Mouse (Mus musculus) forebrain, embryonic 14.5 days (tissue): ENCODE data around the gene Gm20388. TPM values are rescaled to one million over a fixed set of nuclear protein-coding genes. Genes with fewer than 3 reads are reported as not detected.
"Not testable (repeated sequence)": the region's sequence is repeated elsewhere in the genome, so short reads cannot be mapped to it uniquely, and the experiment has no call there.

Source experiments
- ATAC-seq: fragments of 200-750 bp; cut with Nextera tagmentation; 2 replicates; pipeline ENCODE4 v1.8.0; 2017; ENCODE audit warnings: mild to moderate bottlenecking, moderate library complexity
- DNase-seq: peaks from one replicate; pipeline ENCODE4 v3.0.0-alpha.2; 2015; ENCODE audit warnings: low spot score
- H3K27ac ChIP-seq: fragments of 300-500 bp; sonication (generic); 2 replicates; pipeline ENCODE4 v1.5.1; 2014; ENCODE audit warnings: low read depth, mild to moderate bottlenecking, control low read depth, low read length, moderate library complexity
- H3K27me3 ChIP-seq: fragments of 300-500 bp; sonication (generic); replicated peaks from 2 replicates; pipeline ENCODE4 v1.6.1; 2014; ENCODE audit warnings: low read length, control low read depth, mixed read lengths; ENCODE audit not compliant: control insufficient read depth, insufficient read depth
- H3K36me3 ChIP-seq: fragments of 300-500 bp; sonication (generic); 2 replicates; pipeline ENCODE4 v1.6.1; 2014; ENCODE audit warnings: low read length, control low read depth; ENCODE audit not compliant: control insufficient read depth, insufficient read depth
- H3K4me1 ChIP-seq: fragments of 300-500 bp; sonication (generic); 2 replicates; pipeline ENCODE4 v1.6.1; 2014; ENCODE audit warnings: antibody characterized with exemption, low read length, control low read depth; ENCODE audit not compliant: control insufficient read depth, insufficient read depth
- H3K4me2 ChIP-seq: fragments of 300-500 bp; sonication (generic); 2 replicates; pipeline ENCODE4 v1.6.1; 2014; ENCODE audit warnings: mild to moderate bottlenecking, control low read depth, low read length
- H3K4me3 ChIP-seq: fragments of 300-500 bp; sonication (generic); 2 replicates; pipeline ENCODE4 v1.5.1; 2014; ENCODE audit warnings: low read depth, low read length, control low read depth
- H3K9ac ChIP-seq: fragments of 300-500 bp; sonication (generic); 2 replicates; pipeline ENCODE4 v1.6.1; 2014; ENCODE audit warnings: mild to moderate bottlenecking, low read length, control low read depth, moderate library complexity
- H3K9me3 ChIP-seq: fragments of 300-500 bp; sonication (generic); replicated peaks from 2 replicates; pipeline ENCODE4 v1.6.1; 2016; ENCODE audit warnings: low read length, control low read depth, mixed read lengths; ENCODE audit not compliant: control insufficient read depth
- WGBS: fragments of 180-500 bp; shearing (Covaris S2); extraction: QIAGEN DNeasy Blood & Tissue Kit; methylation state at CpG from one replicate; pipeline ENCODE4 v1.1.7; 2014; 5-methylcytosine and 5-hydroxymethylcytosine counted together
- polyA plus RNA-seq: library from polyadenylated mRNA; unstranded; fragments of >200 nt; fragmentation: Nextera tagmentation; extraction: Ambion mirVana; gene quantifications from 2 replicates; pipeline ENCODE4 v1.2.1, GENCODE M21; 2014

Gm20388 gene
- polyA plus RNA-seq, 1 experiment from 2014 or later = 7.4 TPM

DNA sequence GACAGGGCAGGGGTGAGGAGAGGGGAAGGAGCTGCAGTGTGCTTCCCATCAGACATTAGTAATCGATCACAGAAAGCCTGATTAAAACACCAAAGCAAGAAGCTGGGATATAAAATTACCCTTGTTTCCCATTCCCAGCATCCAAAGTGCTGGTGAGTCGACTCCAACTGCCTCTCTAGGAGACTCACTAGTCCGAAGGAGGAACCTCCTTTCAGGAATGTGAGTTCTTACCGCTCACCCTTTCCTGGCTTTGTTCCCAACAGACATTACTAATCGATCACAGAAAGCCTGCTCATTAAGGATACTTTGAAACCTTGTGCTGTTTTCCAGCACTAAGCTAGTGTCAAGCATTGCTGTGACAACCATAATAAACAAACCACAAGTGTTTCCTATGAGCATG, 1526.0 kb downstream of the Gm20388 start:
- 55% methylated on average over 5 of the region's 5 CpGs for WGBS
- H3K36me3 ChIP-seq = no peaks in the 10 kb centered on the region
- 0 out of 2 replicates have a peak overlapping the region, but pooled peaks have one; percentile 8 for H3K4me3 ChIP-seq
- no peak overlapping the region for H3K4me2 ChIP-seq
- DNase-seq (peak; percentile 55), ATAC-seq (no peak)
- H3K27ac ChIP-seq = no peak overlapping the region
- H3K9me3 ChIP-seq = no peaks in the 10 kb centered on the region
- no peak overlapping the region for H3K9ac ChIP-seq
- H3K27me3 ChIP-seq = no peaks in the 10 kb centered on the region
- H3K4me1 ChIP-seq = no peaks in the 10 kb centered on the region

DNA sequence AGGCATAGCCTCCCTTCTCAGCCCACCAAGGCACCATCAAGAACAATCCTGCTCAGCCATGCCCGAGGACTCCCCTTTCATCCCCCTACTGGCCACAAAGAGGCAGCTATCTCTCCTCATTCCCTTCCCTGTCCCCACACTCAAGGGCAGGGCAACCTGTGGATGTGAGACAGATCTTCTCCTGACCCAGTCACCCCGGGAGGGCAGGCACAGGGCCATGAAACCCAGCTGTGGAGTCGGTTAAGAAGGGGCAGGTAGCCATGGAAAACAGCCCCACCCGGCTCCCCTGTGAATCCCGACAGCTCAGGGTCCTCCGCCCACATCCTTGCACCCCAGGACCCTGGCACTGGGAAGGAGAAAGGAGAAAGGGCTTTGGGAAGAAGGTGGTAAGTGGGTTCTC, 1526.9 kb downstream of the Gm20388 start:
- no peak for ATAC-seq
- Histone ChIP-seq H3K4me2 (no peak overlapping the region), H3K27ac (no peak overlapping the region), H3K27me3 (no peaks in the 10 kb centered on the region), H3K36me3 (no peaks in the 10 kb centered on the region), H3K4me3 (no peak overlapping the region), H3K4me1 (no peaks in the 10 kb centered on the region), H3K9ac (no peak overlapping the region), H3K9me3 (no peaks in the 10 kb centered on the region)
- DNase-seq = no peak
- WGBS = 72% methylated on average over 6 of the region's 6 CpGs

DNA sequence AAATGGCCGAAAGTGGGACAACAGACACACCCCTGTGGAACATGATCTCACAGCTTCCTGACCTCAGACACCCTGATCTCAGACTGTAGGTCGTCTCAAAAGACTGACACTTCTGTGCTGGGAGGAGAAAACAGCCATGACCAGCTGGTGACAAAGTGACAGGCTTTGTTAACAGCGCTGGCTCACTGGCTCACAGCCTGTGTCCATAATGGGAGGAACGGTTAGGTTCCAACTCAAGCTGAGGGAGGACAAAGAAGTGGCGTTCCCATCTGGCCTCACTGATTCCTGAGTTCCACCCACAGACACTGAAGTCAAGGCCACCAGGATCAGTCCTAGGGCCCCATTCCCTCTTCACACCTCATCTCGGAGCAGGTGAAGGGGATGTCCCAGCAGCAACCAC, 1527.5 kb downstream of the Gm20388 start:
- DNase-seq (peak; percentile 23), ATAC-seq (no peak)
- Histone ChIP-seq H3K27me3 (no peaks in the 10 kb centered on the region), H3K9me3 (no peaks in the 10 kb centered on the region), H3K4me2 (no peak overlapping the region), H3K4me3 (no peak overlapping the region), H3K9ac (no peak overlapping the region), H3K27ac (no peak overlapping the region), H3K4me1 (no peaks in the 10 kb centered on the region), H3K36me3 (no peaks in the 10 kb centered on the region)
- 45% methylated on average over 6 of the region's 6 CpGs for WGBS

DNA sequence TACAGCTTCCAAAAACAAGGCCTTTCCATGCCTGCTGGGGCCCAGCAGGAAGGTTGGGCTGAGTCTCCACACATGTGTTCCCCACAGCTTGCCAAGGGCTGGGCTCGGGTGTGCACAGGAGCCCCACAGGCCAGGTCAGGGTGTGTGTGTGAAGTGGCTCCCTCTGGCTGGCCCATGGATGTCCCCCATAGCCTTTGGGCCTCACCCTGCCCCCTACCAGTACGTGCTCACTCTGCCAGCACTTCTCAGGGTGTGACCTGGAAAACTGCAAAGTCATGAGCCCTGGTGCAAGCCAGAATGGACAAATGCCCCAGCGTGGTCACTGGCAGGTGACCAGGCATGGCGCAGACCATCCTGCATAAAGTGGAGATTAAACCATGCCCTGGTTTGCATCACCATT, 1528.7 kb downstream of the Gm20388 start:
- Histone ChIP-seq H3K9ac (no peak overlapping the region), H3K36me3 (no peaks in the 10 kb centered on the region), H3K9me3 (no peaks in the 10 kb centered on the region), H3K4me1 (no peaks in the 10 kb centered on the region), H3K27me3 (no peaks in the 10 kb centered on the region), H3K4me3 (no peak overlapping the region), H3K27ac (no peak overlapping the region), H3K4me2 (no peak overlapping the region)
- ATAC-seq (no peak), DNase-seq (no peak)
- 74% methylated on average over 4 of the region's 4 CpGs for WGBS

DNA sequence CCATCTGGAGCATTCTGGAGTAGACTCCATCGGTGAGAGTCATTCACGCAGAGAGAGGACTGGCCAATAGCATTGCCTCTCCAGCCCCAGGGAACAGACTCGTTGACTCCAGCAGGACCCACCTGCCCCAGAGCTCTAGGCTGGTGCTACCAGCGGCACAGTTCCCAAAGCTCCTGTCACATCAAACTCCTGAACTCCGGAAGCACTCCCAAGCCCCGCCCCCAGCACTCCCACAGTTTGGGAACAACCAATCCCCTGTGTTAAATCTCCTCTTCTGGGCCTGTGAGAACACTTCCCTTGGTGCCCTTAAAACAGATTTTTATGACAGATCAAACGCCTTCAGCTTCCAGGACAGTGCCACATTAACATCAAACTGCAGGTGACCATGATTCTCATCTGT, 1532.7 kb downstream of the Gm20388 start:
- H3K36me3 ChIP-seq = no peaks in the 10 kb centered on the region
- H3K9ac ChIP-seq = no peak overlapping the region
- no peaks in the 10 kb centered on the region for H3K27me3 ChIP-seq
- DNase-seq (no peak), ATAC-seq (no peak)
- WGBS = 66% methylated on average over 7 of the region's 7 CpGs
- H3K27ac ChIP-seq = no peak overlapping the region
- no peaks in the 10 kb centered on the region for H3K9me3 ChIP-seq
- no peaks in the 10 kb centered on the region for H3K4me1 ChIP-seq
- H3K4me3 ChIP-seq = no peak overlapping the region
- no peak overlapping the region for H3K4me2 ChIP-seq

DNA sequence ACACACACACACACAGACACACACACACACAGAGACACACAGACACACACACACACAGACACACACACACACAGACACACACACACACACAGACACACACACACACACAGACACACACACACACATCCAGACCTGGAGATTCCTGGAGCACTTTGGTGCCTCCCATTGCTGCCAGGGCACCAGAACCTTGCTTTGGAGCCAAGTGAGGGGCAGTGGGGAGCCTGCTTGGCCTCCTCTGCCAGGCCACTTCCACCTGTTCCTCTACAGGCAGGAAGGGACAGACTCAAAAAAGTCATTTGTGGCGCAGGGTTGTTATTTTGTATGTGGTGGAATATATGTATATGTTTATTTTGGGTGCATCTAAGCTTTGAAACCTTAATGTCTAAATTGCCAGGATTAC, 1533.9 kb downstream of the Gm20388 start:
- H3K4me2 ChIP-seq, H3K27me3 ChIP-seq, H3K9ac ChIP-seq, H3K9me3 ChIP-seq, H3K4me3 ChIP-seq, DNase-seq, H3K4me1 ChIP-seq, H3K36me3 ChIP-seq, ATAC-seq, H3K27ac ChIP-seq: not testable (repeated sequence)
- 89% methylated on average over 1 of the region's 1 CpGs for WGBS

DNA sequence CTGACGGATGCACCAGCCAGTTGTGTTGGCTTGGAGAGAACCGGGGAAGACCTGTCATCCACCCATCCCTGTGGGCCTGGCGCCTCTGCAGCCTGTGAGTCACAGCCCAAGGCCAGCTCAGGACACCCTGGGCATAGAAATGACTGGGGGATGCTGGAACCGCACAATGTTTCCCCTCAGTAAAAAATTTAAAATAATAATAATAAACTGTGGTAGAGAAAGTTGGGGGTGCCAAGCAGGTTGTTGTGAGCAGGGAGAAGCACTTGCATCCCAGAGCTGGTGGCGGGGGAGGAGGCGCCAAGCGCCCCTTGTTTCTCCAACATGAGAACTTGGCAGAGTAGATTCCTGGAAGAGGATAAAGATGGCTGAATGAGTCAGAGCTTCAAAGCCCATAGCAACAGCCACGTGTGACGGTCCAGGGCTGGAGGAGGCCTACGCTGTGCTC, 1534.4 kb downstream of the Gm20388 start:
- 88% methylated on average over 10 of the region's 10 CpGs for WGBS
- H3K27me3 ChIP-seq = no peaks in the 10 kb centered on the region
- DNase-seq = no peak
- H3K4me3 ChIP-seq = no peak overlapping the region
- H3K9me3 ChIP-seq = no peaks in the 10 kb centered on the region
- no peaks in the 10 kb centered on the region for H3K36me3 ChIP-seq
- H3K9ac ChIP-seq = no peak overlapping the region
- no peak overlapping the region for H3K4me2 ChIP-seq
- ATAC-seq = no peak
- no peak overlapping the region for H3K27ac ChIP-seq
- no peaks in the 10 kb centered on the region for H3K4me1 ChIP-seq

DNA sequence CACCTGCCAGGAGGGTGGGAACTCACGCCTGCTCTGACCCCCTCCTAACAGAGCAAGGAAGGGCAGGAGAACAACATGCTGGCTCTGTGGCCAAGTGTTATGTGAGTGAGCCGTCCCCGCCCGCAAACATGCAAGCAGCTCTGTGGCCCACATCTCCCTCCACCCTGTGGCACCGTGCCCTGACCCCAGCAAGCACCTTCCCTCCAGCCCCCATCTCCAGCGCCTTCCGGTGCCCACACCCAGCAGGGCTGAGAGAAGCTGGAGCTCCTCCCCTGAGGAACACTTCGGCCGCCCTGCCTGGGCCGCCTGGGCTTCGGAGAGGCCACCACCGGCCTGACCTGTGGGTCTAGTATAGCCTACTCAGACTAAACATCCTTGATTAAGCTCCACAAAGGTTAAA, 1535.5 kb downstream of the Gm20388 start:
- H3K4me1 ChIP-seq = no peaks in the 10 kb centered on the region
- DNase-seq (no peak), ATAC-seq (no peak)
- H3K27me3 ChIP-seq = no peaks in the 10 kb centered on the region
- H3K9me3 ChIP-seq = no peaks in the 10 kb centered on the region
- 86% methylated on average over 12 of the region's 12 CpGs for WGBS
- no peaks in the 10 kb centered on the region for H3K36me3 ChIP-seq
- no peak overlapping the region for H3K4me3 ChIP-seq
- H3K27ac ChIP-seq = no peak overlapping the region
- H3K4me2 ChIP-seq = no peak overlapping the region
- H3K9ac ChIP-seq = no peak overlapping the region

DNA sequence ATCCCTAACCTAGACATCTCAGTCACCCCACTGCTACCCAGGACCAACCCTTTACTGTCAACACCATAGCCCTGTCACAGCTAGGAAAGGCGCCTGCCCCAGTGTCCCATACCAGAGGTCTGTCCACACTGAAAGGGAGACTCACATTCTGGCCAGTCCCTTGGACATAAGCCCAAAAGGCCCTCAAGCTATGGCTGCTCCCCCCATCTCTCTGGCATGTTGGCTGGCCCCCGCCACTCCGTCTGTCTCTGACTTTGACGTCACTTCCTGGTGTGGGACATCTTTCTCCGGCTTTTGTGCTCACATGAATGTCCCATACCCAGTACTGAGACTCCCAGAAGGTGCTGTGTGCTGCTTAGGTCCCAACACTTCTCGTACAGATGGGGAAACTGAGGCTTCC, 1536.2 kb downstream of the Gm20388 start:
- no peaks in the 10 kb centered on the region for H3K36me3 ChIP-seq
- no peak overlapping the region for H3K9ac ChIP-seq
- DNase-seq (no peak), ATAC-seq (no peak)
- no peak overlapping the region for H3K4me2 ChIP-seq
- H3K4me3 ChIP-seq = no peak overlapping the region
- H3K27me3 ChIP-seq = no peaks in the 10 kb centered on the region
- H3K9me3 ChIP-seq = no peaks in the 10 kb centered on the region
- no peaks in the 10 kb centered on the region for H3K4me1 ChIP-seq
- no peak overlapping the region for H3K27ac ChIP-seq
- 90% methylated on average over 6 of the region's 6 CpGs for WGBS
